Mouse (Mus musculus): ENCODE measurements around the gene B4galnt1.
"Not testable (repeated sequence)": the region's sequence is repeated elsewhere in the genome, so short reads cannot be mapped to it uniquely, and the experiment has no call there.

The B4galnt1 gene

DNA sequence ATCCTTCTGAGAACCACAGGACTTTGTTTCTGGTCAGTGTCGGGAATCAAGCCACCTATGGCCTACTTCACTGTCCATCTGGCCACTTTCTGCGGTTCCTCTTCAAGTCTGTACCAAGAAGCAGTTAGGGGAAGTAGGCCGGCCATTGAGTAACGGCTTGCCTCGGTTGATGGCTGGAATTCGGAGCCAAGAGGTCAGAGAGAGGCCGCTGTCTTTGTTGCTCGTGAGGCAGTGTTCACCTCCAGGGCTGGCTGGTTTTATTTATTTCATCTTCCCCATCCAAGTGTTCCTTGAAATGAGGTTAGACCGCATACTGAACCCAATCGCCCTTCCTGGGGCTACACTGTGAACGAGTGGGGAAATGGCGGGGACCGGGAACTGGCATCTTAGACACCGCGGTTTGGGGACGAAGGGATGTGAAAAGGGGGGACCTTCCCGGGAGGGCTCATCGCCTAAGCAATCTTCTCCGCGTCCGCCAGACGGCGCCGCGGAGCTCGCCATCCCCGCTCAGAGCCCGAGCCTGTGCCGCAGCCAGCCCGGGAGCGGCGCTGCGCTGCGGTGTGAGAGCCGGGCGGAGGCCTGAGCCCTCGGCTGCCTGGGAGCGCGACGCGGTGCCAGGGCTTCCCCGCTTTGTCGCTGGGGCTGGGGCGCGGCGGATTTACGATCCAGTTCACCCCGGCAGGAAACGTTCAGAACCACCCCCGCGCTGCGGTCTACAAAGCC is at the start of gene B4galnt1:
Gene B4galnt1 (plus strand): TSS at position 595 of the 723 bp plus-strand sequence.
- peak; percentile 93 for DNase-seq (ENCODE audit: low read depth, low spot score)

DNA sequence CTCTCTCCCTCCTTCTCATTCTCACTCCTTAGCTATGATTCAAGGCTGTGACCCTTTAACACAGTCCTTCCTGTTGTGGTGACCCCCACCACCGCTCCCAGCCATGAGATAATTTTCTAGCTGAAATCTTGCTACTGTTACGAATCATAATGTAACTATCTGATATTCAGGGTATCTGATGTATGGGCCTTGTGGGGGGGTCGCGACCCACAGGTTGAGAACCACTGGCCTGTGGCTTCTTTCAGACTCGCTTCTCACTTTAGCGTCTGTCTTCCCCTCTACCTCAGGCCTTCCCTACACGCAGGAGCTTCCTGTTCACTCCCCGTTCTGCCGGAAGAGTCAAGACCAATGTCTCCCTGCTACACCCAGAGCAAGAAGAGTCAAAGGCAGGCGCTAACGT is 46.6 kb upstream of the B4galnt1 start:
- DNase-seq (ENCODE audit: low read depth, low spot score): no peak

GRCm38 (mm10) chr10:127119229-127119628 is 45.8 kb upstream of the B4galnt1 start:
- no peak for DNase-seq (ENCODE audit: low read depth, low spot score)

- DNase-seq (ENCODE audit: low read depth, low spot score): peak; percentile 16
Measured at GRCm38 (mm10) chr10:127120301-127121065, 44.5 kb upstream of the B4galnt1 start.

DNA sequence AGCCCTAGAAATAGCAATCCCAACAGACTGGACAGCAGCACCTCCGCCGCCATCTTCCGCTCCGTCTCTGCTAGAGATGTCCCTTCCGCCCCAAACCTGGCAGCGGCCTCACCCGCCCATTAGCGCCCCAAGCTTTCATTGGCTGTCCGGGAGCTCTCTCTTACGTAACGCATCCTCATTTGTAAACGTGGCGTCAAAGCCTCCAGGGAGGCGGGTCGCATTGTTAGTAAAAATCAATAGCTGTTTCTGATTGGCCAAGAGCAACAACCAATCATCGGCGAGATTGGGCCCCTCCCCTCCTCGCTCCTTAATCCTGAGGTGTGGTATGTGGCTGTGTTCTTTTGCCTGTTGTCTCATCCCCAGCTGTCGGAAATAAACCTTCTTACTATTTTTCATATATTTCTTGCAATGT is 44.0 kb upstream of the B4galnt1 start, which contains the start of gene Os9:
Gene Os9 (minus strand): TSS at position 66 of the 412 bp plus-strand sequence.
- DNase-seq (ENCODE audit: low read depth, low spot score): peak; percentile 98

- no peak for DNase-seq (ENCODE audit: low read depth, low spot score)
Measured at GRCm38 (mm10) chr10:127122018-127122417, 43.0 kb upstream of the B4galnt1 start.

- DNase-seq (ENCODE audit: low read depth, low spot score): peak; percentile 68
Measured at GRCm38 (mm10) chr10:127122784-127123435, 42.1 kb upstream of the B4galnt1 start.

- peak; percentile 86 for DNase-seq (ENCODE audit: low read depth, low spot score)
Measured at GRCm38 (mm10) chr10:127123436-127123805, 41.6 kb upstream of the B4galnt1 start.

DNA sequence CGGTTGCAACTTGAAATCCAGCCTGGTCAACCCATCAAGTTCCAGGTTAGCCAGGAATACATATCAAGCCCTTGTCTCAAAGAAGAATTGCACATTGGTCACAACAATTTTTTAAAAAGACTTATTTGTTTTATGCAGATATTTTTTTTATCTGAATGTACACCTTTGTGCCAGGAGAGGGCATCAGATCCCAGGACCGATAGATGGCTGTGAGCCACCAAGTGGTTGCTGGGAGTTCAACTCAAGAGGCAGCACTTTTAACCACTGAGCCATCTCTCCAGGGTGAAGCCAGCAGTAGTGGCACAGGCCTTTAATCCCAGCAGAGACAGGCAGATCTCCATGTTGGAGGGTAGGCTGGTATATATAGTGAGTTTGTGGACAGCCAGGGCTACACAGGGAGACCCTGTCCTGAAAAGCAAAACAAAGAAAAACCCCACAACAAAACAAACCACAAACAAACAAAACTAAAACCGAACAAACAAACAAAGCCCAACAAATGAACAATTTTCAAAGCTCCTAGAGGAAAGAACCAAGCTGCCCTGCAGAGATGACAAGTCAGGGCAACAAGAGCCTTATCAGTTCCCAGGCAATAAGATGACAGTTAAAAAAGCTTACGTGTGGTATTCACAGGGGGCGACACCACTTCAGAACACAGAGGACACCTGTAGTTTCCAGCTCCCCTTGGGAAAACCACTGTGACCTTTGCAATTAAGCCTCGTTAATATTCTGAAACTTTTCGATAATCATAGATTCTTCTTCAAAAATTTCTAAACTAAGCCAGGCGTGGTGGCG is 39.6 kb upstream of the B4galnt1 start:
- DNase-seq (ENCODE audit: low read depth, low spot score): peak; percentile 76

DNA sequence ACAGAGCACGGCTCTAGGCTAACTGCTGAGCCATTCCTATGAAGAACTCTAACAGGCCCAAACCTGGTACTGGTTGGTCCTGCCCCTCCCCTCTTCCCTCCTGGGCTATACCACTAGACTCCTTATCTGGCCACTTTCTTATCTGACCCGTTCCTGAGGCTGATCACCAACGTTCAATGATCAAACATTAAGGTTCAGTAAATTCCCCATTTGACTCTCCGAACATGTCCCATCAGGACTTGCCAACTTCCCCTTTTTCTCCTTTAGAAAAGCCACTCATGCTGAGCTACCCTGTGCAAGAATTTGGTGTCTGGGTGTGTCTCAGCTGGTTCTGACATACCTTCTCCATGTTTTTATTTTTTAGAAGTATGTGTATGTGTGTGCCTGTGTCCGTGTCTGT is 38.4 kb upstream of the B4galnt1 start:
- DNase-seq (ENCODE audit: low read depth, low spot score): no peak

DNA sequence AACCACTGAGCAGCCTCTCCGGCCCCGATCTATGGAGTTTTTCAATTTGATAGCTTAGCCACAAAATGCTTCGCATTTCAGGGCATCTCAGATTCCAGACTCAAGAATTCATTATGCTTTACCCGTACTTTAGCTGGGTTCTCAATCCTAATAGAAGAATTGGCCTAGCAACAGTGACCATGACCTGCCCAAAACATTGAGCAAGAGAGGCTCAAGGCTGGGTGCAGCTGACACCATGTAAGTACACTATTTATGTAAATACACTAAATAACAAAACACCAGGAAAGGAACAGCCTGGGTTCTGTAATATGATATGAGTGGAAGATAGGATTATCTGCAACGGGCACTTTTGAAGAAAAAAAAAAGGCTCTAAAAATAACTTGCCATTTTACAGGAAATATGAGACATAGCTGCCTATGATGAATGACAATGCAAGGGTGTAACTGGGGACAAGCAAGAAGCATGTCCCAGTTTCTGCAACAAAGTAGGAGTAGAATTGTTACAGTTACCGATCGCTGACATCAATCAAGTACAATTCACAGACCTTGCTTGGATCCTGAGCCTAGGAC is 37.2 kb upstream of the B4galnt1 start:
- DNase-seq (ENCODE audit: low read depth, low spot score): no peak

DNA sequence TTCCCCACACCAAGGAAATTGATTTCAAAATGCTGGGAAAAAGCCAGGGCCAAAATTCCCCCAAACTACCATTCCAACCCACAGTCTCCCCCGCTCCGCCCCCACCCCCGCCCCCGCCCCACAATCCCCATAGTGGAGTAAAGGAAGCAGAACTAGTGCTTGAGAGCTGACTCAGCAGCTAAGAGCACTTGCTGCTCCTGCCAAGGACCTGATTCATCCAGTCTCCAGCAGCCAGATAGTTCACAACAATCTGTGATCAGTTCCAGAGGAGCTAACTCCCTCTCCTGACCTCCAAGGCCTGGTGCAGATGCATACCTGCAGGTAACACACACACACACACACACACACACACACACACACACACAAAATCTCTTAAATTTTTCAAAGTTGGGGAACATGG is 35.6 kb upstream of the B4galnt1 start:
- no peak for DNase-seq (ENCODE audit: low read depth, low spot score)

DNA sequence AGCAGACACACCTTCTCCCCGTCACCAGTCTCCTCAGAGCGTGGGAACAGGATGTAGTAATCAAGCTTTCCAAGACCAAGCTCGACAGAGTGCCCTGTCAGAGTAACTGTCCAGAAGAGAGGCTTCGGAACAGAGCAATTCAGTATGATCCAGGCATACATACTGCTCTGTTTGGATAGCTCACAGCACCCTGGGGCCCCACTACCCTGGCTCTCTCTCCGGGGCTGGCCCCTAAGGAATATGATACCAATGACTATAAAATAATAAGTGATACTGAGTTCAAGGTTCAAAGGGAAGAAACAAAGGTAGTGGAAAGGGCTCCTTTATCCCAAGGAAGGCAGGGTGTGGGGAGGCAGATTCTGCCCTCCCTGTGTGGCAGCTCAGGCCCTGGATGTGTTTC is 32.6 kb upstream of the B4galnt1 start:
- no peak for DNase-seq (ENCODE audit: low read depth, low spot score)

GRCm38 (mm10) chr10:127134394-127135035 is 30.5 kb upstream of the B4galnt1 start:
- DNase-seq (ENCODE audit: low read depth, low spot score): not testable (repeated sequence)

GRCm38 (mm10) chr10:127135118-127135836 is 29.7 kb upstream of the B4galnt1 start:
- DNase-seq (ENCODE audit: low read depth, low spot score): peak; percentile 51

- peak; percentile 52 for DNase-seq (ENCODE audit: low read depth, low spot score)
Measured at GRCm38 (mm10) chr10:127136510-127136909, 28.5 kb upstream of the B4galnt1 start.

DNA sequence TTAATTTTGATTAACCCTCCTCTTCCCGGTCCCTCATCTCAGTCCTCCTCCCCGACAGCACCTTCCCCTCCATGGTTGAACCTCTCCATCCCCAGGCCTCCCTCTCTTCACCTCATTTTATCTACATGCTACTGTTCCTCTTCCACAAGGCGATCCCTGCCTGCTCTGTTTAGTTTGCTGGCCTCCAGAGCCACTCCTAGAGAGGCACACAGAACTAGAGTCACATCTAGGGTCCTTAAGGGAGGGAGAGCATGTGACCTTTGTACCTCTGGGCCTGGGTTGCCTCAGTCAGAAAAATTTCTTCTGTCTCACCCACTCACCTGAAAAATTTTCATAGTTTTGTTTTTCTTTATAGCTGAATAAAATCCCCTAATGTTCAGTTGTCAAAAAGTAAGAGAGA is 27.1 kb upstream of the B4galnt1 start:
- no peak for DNase-seq (ENCODE audit: low read depth, low spot score)

- no peak for DNase-seq (ENCODE audit: low read depth, low spot score)
Measured at GRCm38 (mm10) chr10:127138328-127139141, 26.5 kb upstream of the B4galnt1 start.

DNA sequence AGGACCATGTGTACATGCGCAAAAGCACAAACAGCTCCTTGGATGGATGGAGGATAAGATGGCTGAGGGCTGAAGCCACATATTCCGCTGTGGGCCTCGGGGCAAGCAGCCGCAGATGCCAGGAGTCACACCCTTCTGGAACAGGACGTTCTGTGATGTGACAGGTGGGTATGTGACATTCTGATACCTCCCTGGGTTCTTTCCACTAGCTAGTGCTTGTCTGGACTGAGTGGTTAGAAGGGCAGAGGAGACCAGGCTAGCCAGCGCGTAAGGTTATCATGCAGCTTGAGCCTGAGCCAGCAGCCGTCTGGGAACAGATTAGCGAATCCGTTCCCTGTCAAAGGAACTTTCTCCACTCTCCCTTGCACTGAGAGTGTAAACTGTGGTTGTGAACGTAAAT is 24.1 kb upstream of the B4galnt1 start:
- DNase-seq (ENCODE audit: low read depth, low spot score): no peak

Measured in A20 (cell line).